Mouse (Mus musculus) ES-Bruce4 (cell line): ENCODE data around the gene Rel.

ENCODE experiments used
- EP300 ChIP-seq: IDR thresholded peaks from 2 replicates; pipeline ENCODE4 v1.6.1; 2011; ENCODE audit warnings: low read depth, low read length; ENCODE audit not compliant: insufficient read depth
- POLR2A ChIP-seq: IDR thresholded peaks from one replicate; pipeline ENCODE4 v1.8.1; 2011; ENCODE audit warnings: low read length; ENCODE audit not compliant: insufficient read depth

DNA sequence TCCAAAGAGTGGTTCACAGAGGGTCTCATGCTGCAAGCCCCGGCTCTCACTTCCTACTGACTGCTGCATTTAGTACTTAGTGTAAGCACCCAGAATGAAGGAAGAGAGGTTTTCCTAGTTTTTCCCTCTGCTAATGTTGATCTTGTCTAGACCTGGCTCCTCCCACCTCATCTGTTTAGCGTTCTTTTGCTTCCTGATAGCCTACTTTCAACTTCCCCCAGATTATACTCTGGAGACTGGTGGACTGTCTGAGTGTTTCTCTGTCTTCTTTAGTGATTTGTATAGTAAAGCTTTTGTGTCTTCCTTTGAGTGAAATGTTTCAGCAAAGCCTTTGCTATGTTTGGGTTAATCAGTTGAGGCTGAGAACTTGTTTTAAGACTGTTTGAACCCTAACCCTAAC is 40.0 kb upstream of the Rel start:
- TF ChIP-seq EP300 (no peak), POLR2A (no peak)
